Mouse (Mus musculus): ENCODE data around the gene Rap1gap. TPM values are rescaled to one million over a fixed set of nuclear protein-coding genes. Genes with fewer than 3 reads are reported as not detected.
A peak's percentile ranks its signal among the peaks of the same experiment; 100 is the strongest.

Rap1gap gene
- polyA plus RNA-seq, 2 experiments = 1.7 to 2.7 TPM

DNA sequence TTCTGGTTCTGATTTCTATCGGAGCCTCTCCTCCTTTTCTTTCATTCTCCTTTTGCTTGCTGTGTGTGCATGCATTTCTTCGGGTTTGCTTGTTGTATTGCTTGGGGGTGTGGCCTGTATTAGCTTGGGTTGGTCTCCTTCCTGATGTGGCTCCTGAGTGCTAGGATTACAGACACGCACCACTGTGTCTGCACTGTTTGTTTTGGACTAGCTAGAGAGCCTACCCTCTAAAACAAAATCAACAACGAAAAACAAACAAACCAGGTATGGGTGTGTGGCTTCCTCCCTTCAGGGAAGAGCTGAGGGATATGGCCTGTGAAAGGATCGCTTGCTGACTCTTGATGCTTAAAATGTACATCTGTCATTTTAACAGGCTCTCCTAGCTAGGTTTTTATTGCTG lies 13.6 kb upstream of the Rap1gap start:
- H3K36me3 ChIP-seq (replicated peaks; ENCODE audit: control insufficient read depth, insufficient read depth, low read depth) = peaks cover 67% of the 10 kb centered on the region
- H3K27me3 ChIP-seq (ENCODE audit: control insufficient read depth, insufficient read depth, low read length) = no peaks in the 10 kb centered on the region
- ATAC-seq (ENCODE audit: insufficient read depth) = no peak
- H3K4me1 ChIP-seq (replicated peaks; ENCODE audit: control insufficient read depth in 2 of 2, insufficient read depth in 2 of 2, low read length in 1 of 2) = 0 out of 4 replicates have a peak, but pooled peaks cover 0 to 1% of the 10 kb centered on the region in 2 experiments
- no peak overlapping the region for H3K4me2 ChIP-seq (ENCODE audit: low read depth)
- no peak overlapping the region for H3K27ac ChIP-seq
- TF ChIP-seq EP300 (IDR thresholded peaks at IDR 0.05; ENCODE audit: low read depth) = no peak
- TF ChIP-seq CTCF (IDR thresholded peaks at IDR 0.05; ENCODE audit: low read depth) = no peak
- 74% methylated on average over 5 of the region's 5 CpGs for WGBS (ENCODE audit: insufficient replicate concordance)
- DNase-seq (ENCODE audit: low read depth in 3 of 3, low spot score in 3 of 3) = no peak
- H3K4me3 ChIP-seq (ENCODE audit: insufficient read depth in 1 of 2, low read depth in 2 of 2, low read length in 2 of 2) = no peak overlapping the region
- H3K9ac ChIP-seq (replicated peaks) = no peak overlapping the region
- H3K9me3 ChIP-seq (ENCODE audit: control insufficient read depth, low read length) = no peaks in the 10 kb centered on the region

DNA sequence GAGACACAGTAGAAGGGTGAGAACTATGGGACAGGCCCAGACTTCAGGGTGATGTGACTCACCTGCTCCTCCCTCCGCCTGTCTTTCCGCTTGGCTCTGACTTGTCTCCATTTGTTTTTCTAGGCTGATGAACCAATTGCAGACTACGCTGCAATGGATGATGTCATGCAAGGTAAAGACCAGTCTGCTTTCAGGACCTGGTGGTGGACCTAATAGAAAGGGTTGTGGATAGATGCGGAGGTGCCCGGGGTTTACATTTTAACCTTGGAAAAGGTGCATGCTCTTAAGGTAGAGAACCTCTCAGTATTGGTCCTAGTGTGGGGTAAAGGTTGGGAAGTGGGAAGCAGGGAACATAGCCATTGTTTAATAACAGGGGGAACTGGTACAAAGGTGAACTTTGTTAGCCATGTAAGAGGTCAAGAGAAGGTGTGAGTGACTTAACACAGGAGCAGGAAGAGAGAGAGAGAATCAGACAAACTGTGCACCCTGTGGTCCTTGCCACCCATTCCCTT lies 11.6 kb upstream of the Rap1gap start:
- ATAC-seq (ENCODE audit: insufficient read depth) (0 out of 2 replicates have a peak, but pooled peaks have one; percentile 19), DNase-seq (ENCODE audit: low read depth in 3 of 3, low spot score in 3 of 3) (no peak)
- 86% methylated on average over 5 of the region's 5 CpGs for WGBS (ENCODE audit: insufficient replicate concordance)
- no peak overlapping the region for H3K9ac ChIP-seq (replicated peaks)
- H3K36me3 ChIP-seq (replicated peaks; ENCODE audit: control insufficient read depth, insufficient read depth, low read depth) = peaks cover 65% of the 10 kb centered on the region
- H3K4me3 ChIP-seq (ENCODE audit: insufficient read depth in 1 of 2, low read depth in 2 of 2, low read length in 2 of 2) = no peak overlapping the region
- TF ChIP-seq CTCF (IDR thresholded peaks at IDR 0.05; ENCODE audit: low read depth) (no peak), EP300 (IDR thresholded peaks at IDR 0.05; ENCODE audit: low read depth) (no peak)
- no peaks in the 10 kb centered on the region for H3K9me3 ChIP-seq (ENCODE audit: control insufficient read depth, low read length)
- H3K4me2 ChIP-seq (ENCODE audit: low read depth) = no peak overlapping the region
- no peaks in the 10 kb centered on the region for H3K27me3 ChIP-seq (ENCODE audit: control insufficient read depth, insufficient read depth, low read length)
- H3K27ac ChIP-seq = no peak overlapping the region
- 0 out of 4 replicates have a peak, but pooled peaks cover 0 to 1% of the 10 kb centered on the region in 2 experiments for H3K4me1 ChIP-seq (replicated peaks; ENCODE audit: control insufficient read depth in 2 of 2, insufficient read depth in 2 of 2, low read length in 1 of 2)

DNA sequence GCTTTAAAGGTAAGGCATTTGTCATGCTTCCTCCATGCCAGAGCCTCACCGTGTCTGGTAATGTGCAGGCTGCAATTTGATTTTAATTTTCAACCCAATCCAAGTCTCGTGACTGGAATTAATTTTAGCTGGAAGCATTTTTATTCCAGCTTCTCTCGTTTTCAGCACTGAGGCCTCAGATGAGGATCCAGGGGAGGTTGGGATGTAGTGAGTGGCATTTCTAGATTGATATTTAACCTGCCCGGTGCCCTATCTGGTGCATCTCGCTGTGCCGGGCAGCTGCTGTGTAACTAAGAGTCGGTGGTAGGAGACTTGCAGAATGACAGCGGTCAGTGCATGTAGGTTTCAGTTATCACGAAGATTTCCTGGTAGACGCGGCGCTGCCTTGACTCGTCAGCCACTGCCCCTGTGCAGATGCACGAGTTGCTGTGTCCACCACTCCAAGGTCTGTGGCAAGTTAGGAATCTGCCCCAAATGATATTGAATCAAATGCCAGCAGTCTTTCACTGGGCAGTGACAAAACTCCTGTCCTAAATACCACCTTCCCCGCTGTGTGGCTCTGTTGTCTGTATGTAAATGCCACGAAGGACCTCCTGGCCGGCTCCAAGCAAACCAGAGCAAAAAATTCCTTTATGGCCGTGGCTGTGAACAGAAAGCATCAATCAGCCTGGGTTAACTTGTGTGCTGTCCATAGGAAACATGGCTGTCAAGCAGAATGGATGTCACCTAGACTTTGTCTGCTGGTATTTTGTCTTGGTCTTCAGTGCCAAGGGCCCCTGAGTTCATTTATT lies 9.1 kb upstream of the Rap1gap start:
- ATAC-seq (ENCODE audit: insufficient read depth) (no peak), DNase-seq (ENCODE audit: low read depth in 3 of 3, low spot score in 3 of 3) (no peak)
- no peak overlapping the region for H3K4me3 ChIP-seq (ENCODE audit: insufficient read depth in 1 of 2, low read depth in 2 of 2, low read length in 2 of 2)
- no peaks in the 10 kb centered on the region for H3K27me3 ChIP-seq (ENCODE audit: control insufficient read depth, insufficient read depth, low read length)
- 81% methylated on average over 18 of the region's 18 CpGs for WGBS (ENCODE audit: insufficient replicate concordance)
- H3K27ac ChIP-seq = no peak overlapping the region
- H3K4me1 ChIP-seq (replicated peaks; ENCODE audit: control insufficient read depth in 2 of 2, insufficient read depth in 2 of 2, low read length in 1 of 2) = 0 out of 4 replicates have a peak, but pooled peaks cover 0 to 1% of the 10 kb centered on the region in 2 experiments
- no peak overlapping the region for H3K4me2 ChIP-seq (ENCODE audit: low read depth)
- TF ChIP-seq CTCF (IDR thresholded peaks at IDR 0.05; ENCODE audit: low read depth) (no peak), EP300 (IDR thresholded peaks at IDR 0.05; ENCODE audit: low read depth) (no peak)
- no peaks in the 10 kb centered on the region for H3K9me3 ChIP-seq (ENCODE audit: control insufficient read depth, low read length)
- H3K36me3 ChIP-seq (replicated peaks; ENCODE audit: control insufficient read depth, insufficient read depth, low read depth) = peaks cover 50% of the 10 kb centered on the region
- no peak overlapping the region for H3K9ac ChIP-seq (replicated peaks)

DNA sequence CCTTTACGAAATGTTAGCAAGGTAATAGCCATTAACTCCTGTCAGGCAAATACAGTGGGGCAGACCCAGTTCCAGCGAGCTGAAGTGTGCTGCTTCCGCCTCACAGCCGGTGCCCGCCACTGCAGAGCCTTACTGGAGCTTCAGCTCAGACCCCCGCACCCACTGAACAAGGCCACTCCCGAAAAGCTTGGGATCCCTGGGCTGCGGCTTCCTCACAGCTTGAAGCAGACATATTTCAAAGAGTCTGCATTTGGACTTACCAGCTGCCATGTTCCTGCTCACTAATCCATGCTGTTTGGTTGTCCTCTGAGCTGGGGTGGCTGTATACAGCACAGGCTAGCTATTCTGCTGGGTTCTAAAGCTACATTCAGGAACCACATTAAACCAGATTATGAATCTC lies 6.9 kb upstream of the Rap1gap start:
- Histone ChIP-seq H3K4me3 (ENCODE audit: insufficient read depth in 1 of 2, low read depth in 2 of 2, low read length in 2 of 2) (no peak overlapping the region), H3K36me3 (replicated peaks; ENCODE audit: control insufficient read depth, insufficient read depth, low read depth) (peaks cover 34% of the 10 kb centered on the region), H3K27me3 (ENCODE audit: control insufficient read depth, insufficient read depth, low read length) (no peaks in the 10 kb centered on the region), H3K9me3 (ENCODE audit: control insufficient read depth, low read length) (no peaks in the 10 kb centered on the region), H3K9ac (replicated peaks) (no peak overlapping the region), H3K27ac (no peak overlapping the region), H3K4me2 (ENCODE audit: low read depth) (no peak overlapping the region), H3K4me1 (replicated peaks; ENCODE audit: control insufficient read depth in 2 of 2, insufficient read depth in 2 of 2, low read length in 1 of 2) (no peaks in the 10 kb centered on the region)
- DNase-seq (ENCODE audit: low read depth in 3 of 3, low spot score in 3 of 3) (no peak), ATAC-seq (ENCODE audit: insufficient read depth) (no peak)
- WGBS (ENCODE audit: insufficient replicate concordance) = 87% methylated on average over 8 of the region's 8 CpGs
- no peak for TF ChIP-seq CTCF (IDR thresholded peaks at IDR 0.05; ENCODE audit: low read depth)
- TF ChIP-seq EP300 (IDR thresholded peaks at IDR 0.05; ENCODE audit: low read depth) = no peak

DNA sequence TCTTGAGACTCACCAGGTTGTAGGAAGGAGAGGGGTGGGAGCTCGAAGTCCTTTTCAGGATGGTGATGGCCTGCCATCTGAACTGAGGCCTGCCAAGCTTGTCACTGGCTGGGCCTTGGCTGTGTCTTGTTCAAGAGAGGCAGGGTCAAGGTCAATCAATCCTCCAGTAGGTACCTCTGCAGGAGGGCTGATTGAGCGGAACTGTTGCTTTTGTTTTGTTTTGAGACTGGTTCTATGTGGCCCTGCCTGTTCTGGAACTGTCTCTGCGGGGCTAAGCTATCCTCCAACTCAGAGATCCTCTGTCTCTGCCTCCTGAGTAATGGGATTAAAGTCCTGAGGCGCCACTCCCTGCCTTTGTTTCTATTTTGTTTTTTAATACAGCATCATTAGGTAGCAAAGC lies 5.0 kb upstream of the Rap1gap start:
- no peaks in the 10 kb centered on the region for H3K4me1 ChIP-seq (replicated peaks; ENCODE audit: control insufficient read depth in 2 of 2, insufficient read depth in 2 of 2, low read length in 1 of 2)
- no peak overlapping the region for H3K27ac ChIP-seq
- H3K4me2 ChIP-seq (ENCODE audit: low read depth) = no peak overlapping the region
- H3K9ac ChIP-seq (replicated peaks) = no peak overlapping the region
- DNase-seq (ENCODE audit: low read depth in 3 of 3, low spot score in 3 of 3) (no peak), ATAC-seq (ENCODE audit: insufficient read depth) (no peak)
- no peak for TF ChIP-seq EP300 (IDR thresholded peaks at IDR 0.05; ENCODE audit: low read depth)
- no peak for TF ChIP-seq CTCF (IDR thresholded peaks at IDR 0.05; ENCODE audit: low read depth)
- 63% methylated on average over 4 of the region's 4 CpGs for WGBS (ENCODE audit: insufficient replicate concordance)
- no peaks in the 10 kb centered on the region for H3K9me3 ChIP-seq (ENCODE audit: control insufficient read depth, low read length)
- H3K36me3 ChIP-seq (replicated peaks; ENCODE audit: control insufficient read depth, insufficient read depth, low read depth) = peaks cover 17% of the 10 kb centered on the region
- H3K4me3 ChIP-seq (ENCODE audit: insufficient read depth in 1 of 2, low read depth in 2 of 2, low read length in 2 of 2) = no peak overlapping the region
- peaks cover 13% of the 10 kb centered on the region for H3K27me3 ChIP-seq (ENCODE audit: control insufficient read depth, insufficient read depth, low read length)

Measured in liver, embryonic 14.5 days (tissue).